Mouse (Mus musculus): Measurements from ENCODE around the gene Samd4b. TPM values are rescaled to one million over a fixed set of nuclear protein-coding genes. Genes with fewer than 3 reads are reported as not detected.
"Not testable (repeated sequence)": the region's sequence is repeated elsewhere in the genome, so short reads cannot be mapped to it uniquely, and the experiment has no call there.

Samd4b gene
- polyA plus RNA-seq, 1 experiment from 2014 or later: 18.5 TPM

GRCm38 (mm10) chr7:28410841-28411475, 187.0 kb downstream of the Samd4b start:
- H3K9ac ChIP-seq: no peak overlapping the region
- H3K4me3 ChIP-seq (replicated peaks): no peak overlapping the region
- no peak overlapping the region for H3K4me2 ChIP-seq
- no peaks in the 10 kb centered on the region for H3K9me3 ChIP-seq
- ATAC-seq (ENCODE audit: insufficient read depth, low FRiP score, low read depth): no peak
- H3K27me3 ChIP-seq (replicated peaks): no peaks in the 10 kb centered on the region
- 0 out of 2 replicates have a peak overlapping the region, but pooled peaks have one; percentile 27 for H3K27ac ChIP-seq
- no peaks in the 10 kb centered on the region for H3K4me1 ChIP-seq
- peaks cover 54% of the 10 kb centered on the region for H3K36me3 ChIP-seq
- 75% methylated on average over 3 of the region's 3 CpGs for WGBS

GRCm38 (mm10) chr7:28401942-28402341, 196.0 kb downstream of the Samd4b start:
- no peak for ATAC-seq (ENCODE audit: insufficient read depth, low FRiP score, low read depth)
- no peak overlapping the region for H3K9ac ChIP-seq
- no peaks in the 10 kb centered on the region for H3K27me3 ChIP-seq (replicated peaks)
- no peaks in the 10 kb centered on the region for H3K4me1 ChIP-seq
- H3K9me3 ChIP-seq: no peaks in the 10 kb centered on the region
- H3K4me3 ChIP-seq (replicated peaks): no peak overlapping the region
- no peak overlapping the region for H3K27ac ChIP-seq
- H3K36me3 ChIP-seq: peaks cover 74% of the 10 kb centered on the region
- H3K4me2 ChIP-seq: no peak overlapping the region
- WGBS: 80% methylated on average over 3 of the region's 3 CpGs

- H3K4me2 ChIP-seq: no peak overlapping the region
- no peak overlapping the region for H3K4me3 ChIP-seq (replicated peaks)
- no peaks in the 10 kb centered on the region for H3K9me3 ChIP-seq
- no peaks in the 10 kb centered on the region for H3K27me3 ChIP-seq (replicated peaks)
- peaks cover 71% of the 10 kb centered on the region for H3K36me3 ChIP-seq
- no peak for ATAC-seq (ENCODE audit: insufficient read depth, low FRiP score, low read depth)
- no peaks in the 10 kb centered on the region for H3K4me1 ChIP-seq
- no peak overlapping the region for H3K9ac ChIP-seq
- 96% methylated on average over 1 of the region's 1 CpGs for WGBS
- H3K27ac ChIP-seq: no peak overlapping the region
These were observed 196.9 kb downstream of the Samd4b start for GRCm38 (mm10) chr7:28401030-28401429.

GRCm38 (mm10) chr7:28398696-28399340, 199.1 kb downstream of the Samd4b start:
- no peak for ATAC-seq (ENCODE audit: insufficient read depth, low FRiP score, low read depth)
- no peak overlapping the region for H3K27ac ChIP-seq
- H3K4me1 ChIP-seq: peaks cover 2% of the 10 kb centered on the region; the same call in 1 of the 2 replicates
- H3K36me3 ChIP-seq: peaks cover 65% of the 10 kb centered on the region
- no peaks in the 10 kb centered on the region for H3K9me3 ChIP-seq
- H3K4me3 ChIP-seq (replicated peaks): no peak overlapping the region
- no peak overlapping the region for H3K9ac ChIP-seq
- no peak overlapping the region for H3K4me2 ChIP-seq
- H3K27me3 ChIP-seq (replicated peaks): no peaks in the 10 kb centered on the region
- WGBS: 88% methylated on average over 10 of the region's 10 CpGs

GRCm38 (mm10) chr7:28398000-28398399, 199.9 kb downstream of the Samd4b start:
- Histone ChIP-seq H3K36me3 (peaks cover 58% of the 10 kb centered on the region), H3K9ac (no peak overlapping the region), H3K9me3 (no peaks in the 10 kb centered on the region), H3K4me2 (no peak overlapping the region), H3K4me3 (replicated peaks) (no peak overlapping the region), H3K27me3 (replicated peaks) (no peaks in the 10 kb centered on the region), H3K27ac (no peak overlapping the region), H3K4me1 (peaks cover 9% of the 10 kb centered on the region)
- no peak for ATAC-seq (ENCODE audit: insufficient read depth, low FRiP score, low read depth)
- WGBS: 58% methylated on average over 3 of the region's 3 CpGs

- no peak for ATAC-seq (ENCODE audit: insufficient read depth, low FRiP score, low read depth)
- 94% methylated on average over 4 of the region's 4 CpGs for WGBS
- H3K9ac ChIP-seq: no peak overlapping the region
- no peak overlapping the region for H3K4me3 ChIP-seq (replicated peaks)
- H3K4me2 ChIP-seq: no peak overlapping the region
- H3K36me3 ChIP-seq: peaks cover 40% of the 10 kb centered on the region
- no peak overlapping the region for H3K27ac ChIP-seq
- H3K4me1 ChIP-seq: peaks cover 15% of the 10 kb centered on the region
- H3K27me3 ChIP-seq (replicated peaks): no peaks in the 10 kb centered on the region
- no peaks in the 10 kb centered on the region for H3K9me3 ChIP-seq
These were observed 202.5 kb downstream of the Samd4b start for GRCm38 (mm10) chr7:28395425-28395824.

- Histone ChIP-seq H3K27me3 (replicated peaks) (no peaks in the 10 kb centered on the region), H3K9me3 (no peaks in the 10 kb centered on the region), H3K36me3 (peaks cover 43% of the 10 kb centered on the region), H3K27ac (peak overlapping the region; percentile 75), H3K9ac (peak overlapping the region; percentile 94), H3K4me1 (peaks cover 15% of the 10 kb centered on the region), H3K4me3 (replicated peaks) (peak overlapping the region; percentile 81), H3K4me2 (peak overlapping the region; percentile 90)
- 3% methylated on average over 22 of the region's 22 CpGs for WGBS
- ATAC-seq (ENCODE audit: insufficient read depth, low FRiP score, low read depth): no peak
These were observed 204.5 kb downstream of the Samd4b start for GRCm38 (mm10) chr7:28393272-28393951.

- Histone ChIP-seq H3K4me2 (peak within 1 kb of the TSS; percentile 90), H3K27me3 (replicated peaks) (no peaks in the 10 kb centered on the region), H3K4me3 (replicated peaks) (peak within 1 kb of the TSS; percentile 81), H3K36me3 (peaks cover 45% of the 10 kb centered on the region), H3K9me3 (no peaks in the 10 kb centered on the region), H3K27ac (peak within 1 kb of the TSS; percentile 75), H3K9ac (peak within 1 kb of the TSS; percentile 94), H3K4me1 (peaks cover 15% of the 10 kb centered on the region)
- WGBS: under 1% methylated on average over 58 of the region's 58 CpGs
- ATAC-seq (ENCODE audit: insufficient read depth, low FRiP score, low read depth): peak; percentile 97
These were observed 205.3 kb downstream of the Samd4b start, which contains the start of the genes Med29 and Paf1 for GRCm38 (mm10) chr7:28392429-28393271. Gene Med29 (minus strand): TSS chr7:28392708. Gene Paf1 (plus strand): TSS chr7:28392951.

GRCm38 (mm10) chr7:28390331-28390730, 207.6 kb downstream of the Samd4b start:
- Histone ChIP-seq H3K4me3 (replicated peaks) (no peak overlapping the region), H3K4me1 (peaks cover 22% of the 10 kb centered on the region), H3K4me2 (no peak overlapping the region), H3K36me3 (peaks cover 36% of the 10 kb centered on the region), H3K9ac (no peak overlapping the region), H3K9me3 (no peaks in the 10 kb centered on the region), H3K27ac (no peak overlapping the region), H3K27me3 (replicated peaks) (no peaks in the 10 kb centered on the region)
- WGBS: 94% methylated on average over 3 of the region's 3 CpGs
- ATAC-seq (ENCODE audit: insufficient read depth, low FRiP score, low read depth): no peak

- WGBS: 87% methylated on average over 7 of the region's 7 CpGs
- H3K27ac ChIP-seq; H3K4me3 ChIP-seq (replicated peaks); ATAC-seq (ENCODE audit: insufficient read depth, low FRiP score, low read depth); H3K9ac ChIP-seq; H3K27me3 ChIP-seq (replicated peaks); H3K4me2 ChIP-seq; H3K9me3 ChIP-seq: not testable (repeated sequence)
- peaks cover 24% of the 10 kb centered on the region for H3K4me1 ChIP-seq
- peaks cover 28% of the 10 kb centered on the region for H3K36me3 ChIP-seq
These were observed 210.6 kb downstream of the Samd4b start for GRCm38 (mm10) chr7:28387384-28387783.

GRCm38 (mm10) chr7:28386877-28387276, 211.1 kb downstream of the Samd4b start:
- not testable (repeated sequence) for ATAC-seq (ENCODE audit: insufficient read depth, low FRiP score, low read depth); H3K4me3 ChIP-seq (replicated peaks); H3K9me3 ChIP-seq; H3K4me2 ChIP-seq; H3K27ac ChIP-seq; H3K9ac ChIP-seq; H3K27me3 ChIP-seq (replicated peaks)
- H3K4me1 ChIP-seq: peaks cover 26% of the 10 kb centered on the region
- WGBS: 78% methylated on average over 6 of the region's 6 CpGs
- H3K36me3 ChIP-seq: peaks cover 28% of the 10 kb centered on the region
